Mouse (Mus musculus): ENCODE measurements around the gene Gm5089.
"Not testable (repeated sequence)": the region's sequence is repeated elsewhere in the genome, so short reads cannot be mapped to it uniquely, and the experiment has no call there.

The Gm5089 gene

DNA sequence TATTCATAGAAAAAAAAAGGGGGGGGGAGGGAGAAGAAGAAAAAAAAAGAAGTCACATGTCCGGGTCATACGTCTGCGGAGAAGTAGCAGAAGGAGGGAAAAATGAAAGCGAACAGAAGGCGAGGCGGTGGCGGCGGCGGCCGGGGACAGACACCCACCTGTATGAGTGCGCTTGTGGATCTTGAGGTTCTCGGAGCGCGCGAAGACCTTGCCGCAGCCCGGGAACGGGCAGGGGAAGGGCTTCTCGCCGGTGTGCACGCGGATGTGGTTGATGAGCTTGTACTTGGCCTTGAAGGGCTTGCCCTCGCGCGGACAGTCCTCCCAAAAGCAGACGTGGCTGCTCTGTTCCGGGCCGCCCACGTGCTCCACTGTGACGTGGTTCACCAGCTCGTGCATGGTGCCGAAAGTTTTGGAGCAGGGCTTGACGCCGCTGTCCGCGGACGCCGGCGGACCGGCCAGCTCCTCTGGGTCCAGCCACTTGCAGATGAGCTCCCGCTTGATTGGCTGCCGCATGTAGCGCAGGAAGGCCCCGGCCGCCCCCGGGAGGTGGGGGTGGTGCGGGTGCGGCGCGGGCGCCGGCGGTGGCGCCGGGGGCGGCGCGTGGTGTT lies 12.9 kb upstream of the Gm5089 start:
- DNase-seq (ENCODE audit: low read depth, low spot score) = peak; percentile 57

DNA sequence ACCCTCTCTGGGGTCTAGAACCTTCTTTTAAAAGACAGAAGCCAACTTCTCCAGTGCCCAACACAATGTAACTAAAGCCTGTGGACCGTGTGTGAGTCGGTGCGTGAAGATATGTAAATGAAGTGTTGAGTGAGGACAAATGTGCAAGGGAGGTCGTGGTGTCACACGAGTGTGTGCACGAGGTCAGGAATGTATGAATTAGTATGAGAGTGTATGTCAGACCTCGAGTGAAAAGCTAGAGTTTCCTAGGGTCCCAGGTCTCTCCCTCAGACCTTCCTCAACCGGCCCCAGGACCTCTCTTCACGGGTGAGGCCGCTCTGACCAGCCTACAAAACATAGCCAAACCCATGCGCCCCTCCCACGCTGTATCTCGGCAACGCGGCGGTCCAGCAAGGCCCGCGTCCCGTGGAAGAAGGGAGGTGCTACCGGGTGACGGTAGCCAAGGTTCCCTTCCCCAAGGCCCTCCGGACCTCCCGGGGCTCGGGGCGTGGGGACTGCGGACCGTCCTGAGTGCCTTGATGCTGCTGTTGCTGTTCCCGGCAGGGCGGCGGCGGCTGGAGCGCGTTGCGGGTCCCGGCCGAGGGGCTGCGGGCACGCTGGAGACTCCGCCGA lies 12.3 kb upstream of the Gm5089 start:
- peak; percentile 51 for DNase-seq (ENCODE audit: low read depth, low spot score)

DNA sequence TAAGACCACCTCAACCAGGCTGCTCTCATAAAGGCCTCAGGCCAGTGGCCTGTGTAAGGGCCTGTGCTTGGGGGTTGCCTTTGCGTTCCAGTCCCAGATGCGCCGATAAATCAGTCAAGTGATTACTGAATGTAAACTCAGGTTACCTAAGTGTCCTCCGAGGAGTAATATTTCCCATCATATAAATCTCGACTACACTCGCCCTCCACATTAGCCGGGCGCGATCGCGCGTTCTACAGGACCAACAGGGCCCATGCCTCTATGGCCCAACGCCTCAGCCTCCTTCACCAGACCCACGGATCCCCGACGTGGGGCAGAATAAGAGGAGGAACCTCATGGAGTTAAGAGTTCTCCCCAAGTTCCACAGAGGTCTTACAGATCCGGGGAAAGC lies 11.8 kb upstream of the Gm5089 start:
- DNase-seq (ENCODE audit: low read depth, low spot score) = peak; percentile 24

DNA sequence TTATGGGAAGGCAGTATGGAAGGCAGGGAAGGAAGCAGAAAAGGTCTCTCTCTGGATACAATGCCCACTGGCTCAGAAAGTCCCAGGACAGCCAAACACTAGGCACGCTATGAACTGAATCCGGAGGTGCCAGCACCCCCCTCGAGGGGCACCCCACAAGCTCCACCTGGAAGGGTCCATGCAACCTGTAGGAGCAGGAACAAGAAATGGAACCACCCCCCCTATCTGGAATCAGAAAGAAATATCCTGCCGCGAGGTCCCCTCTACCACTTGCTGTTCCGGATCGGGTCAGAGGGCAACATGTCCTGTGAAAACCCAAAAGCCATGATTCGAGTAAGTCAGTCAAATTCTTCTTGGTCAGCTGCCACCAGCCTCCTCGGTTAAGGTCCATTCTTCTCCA lies 11.1 kb upstream of the Gm5089 start:
- no peak for DNase-seq (ENCODE audit: low read depth, low spot score)

DNA sequence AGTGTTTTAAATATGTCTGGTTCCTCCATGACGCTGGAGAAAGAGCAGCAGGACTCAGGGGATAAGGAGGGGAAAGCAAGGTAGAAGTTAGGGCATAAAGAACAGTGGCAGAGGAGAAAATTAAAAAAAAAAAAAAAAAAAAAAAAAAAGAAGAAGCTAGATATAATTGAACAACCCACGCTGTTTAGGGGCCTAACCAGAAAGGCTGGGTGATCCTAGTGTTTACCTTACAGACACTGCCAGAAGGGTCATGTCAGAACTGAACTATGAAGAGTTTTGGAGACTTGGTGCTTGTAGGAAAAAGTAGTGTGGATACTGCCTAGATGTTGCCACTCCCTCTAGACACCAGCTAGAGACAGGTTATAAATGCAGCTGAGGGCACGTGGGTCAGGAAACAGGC lies 10.6 kb upstream of the Gm5089 start:
- DNase-seq (ENCODE audit: low read depth, low spot score) = no peak

DNA sequence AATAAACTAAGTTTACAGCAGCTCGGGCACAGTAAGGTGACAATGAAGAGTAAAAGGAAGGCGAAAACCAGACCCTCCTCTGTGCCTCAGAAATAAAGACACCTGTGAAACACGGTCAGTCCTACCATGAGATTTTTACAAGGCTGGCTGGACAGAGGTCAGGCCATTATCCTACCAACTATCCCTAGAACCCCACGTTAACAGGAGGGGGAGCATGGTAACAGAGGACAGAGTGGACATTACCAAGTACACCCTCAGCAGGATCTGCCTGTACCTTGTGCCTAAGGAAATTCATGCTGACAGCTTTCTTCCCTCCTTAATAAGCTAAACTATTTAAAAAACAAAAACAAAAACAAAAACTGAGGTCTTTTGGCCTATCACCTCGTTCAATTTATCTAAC lies 9.3 kb upstream of the Gm5089 start:
- DNase-seq (ENCODE audit: low read depth, low spot score) = no peak

DNA sequence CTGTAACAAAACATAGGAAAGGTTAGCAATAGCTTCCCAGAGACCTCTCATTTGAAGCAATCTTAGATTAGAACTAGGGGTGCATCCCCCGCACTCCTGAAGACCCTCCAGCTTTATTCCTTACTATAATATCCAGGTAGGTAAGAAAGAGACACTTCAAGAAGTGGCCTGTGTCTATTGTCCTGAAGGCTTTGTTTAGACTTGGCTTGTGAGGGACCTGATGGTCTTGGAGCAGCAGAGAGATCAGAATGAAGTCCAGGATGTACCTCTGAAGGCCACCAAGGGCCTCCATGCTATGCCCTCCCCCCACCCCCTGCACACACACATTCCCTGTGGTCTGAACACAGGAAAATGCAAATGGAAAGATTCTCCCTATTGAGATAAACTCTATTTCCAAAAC lies 8.9 kb upstream of the Gm5089 start:
- no peak for DNase-seq (ENCODE audit: low read depth, low spot score)

DNA sequence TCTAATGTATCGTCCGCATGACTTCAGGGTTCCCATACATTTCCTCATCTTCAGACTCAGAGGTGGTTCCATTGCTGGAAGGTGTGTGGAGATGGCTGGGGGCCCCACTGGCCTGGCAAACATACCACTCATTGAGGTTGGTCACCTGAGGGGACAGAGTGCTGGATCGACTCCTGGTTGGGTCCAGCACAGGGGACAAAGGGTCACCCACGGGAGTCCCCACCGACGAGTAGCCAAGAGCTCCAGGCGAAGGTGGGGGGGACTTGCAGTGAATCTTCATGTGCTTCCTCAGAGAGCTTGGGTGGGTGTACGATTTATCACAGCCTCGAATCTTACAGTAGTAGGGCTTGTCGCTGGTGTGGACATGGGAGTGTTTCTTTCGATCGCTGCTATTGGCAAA lies 8.4 kb upstream of the Gm5089 start:
- DNase-seq (ENCODE audit: low read depth, low spot score) = not testable (repeated sequence)

DNA sequence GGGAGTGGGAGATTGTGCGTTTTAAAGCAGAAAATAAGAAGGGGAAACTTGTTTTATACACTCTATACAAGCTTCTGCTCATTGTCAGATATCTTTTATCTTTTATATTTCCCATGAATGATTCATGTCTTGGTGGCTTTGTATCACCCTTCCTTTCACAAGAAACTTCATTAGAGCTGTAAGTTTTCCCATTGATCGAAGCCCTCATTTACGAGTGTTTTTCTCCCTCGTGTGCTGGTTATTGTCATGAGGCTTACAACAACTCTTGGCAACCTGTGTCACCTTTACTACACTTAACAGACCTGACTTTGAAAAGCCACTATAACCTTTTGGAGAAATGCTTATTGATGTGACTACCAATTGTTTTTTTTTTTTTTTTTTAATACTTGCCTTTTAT lies 4.6 kb upstream of the Gm5089 start:
- DNase-seq (ENCODE audit: low read depth, low spot score) = no peak

DNA sequence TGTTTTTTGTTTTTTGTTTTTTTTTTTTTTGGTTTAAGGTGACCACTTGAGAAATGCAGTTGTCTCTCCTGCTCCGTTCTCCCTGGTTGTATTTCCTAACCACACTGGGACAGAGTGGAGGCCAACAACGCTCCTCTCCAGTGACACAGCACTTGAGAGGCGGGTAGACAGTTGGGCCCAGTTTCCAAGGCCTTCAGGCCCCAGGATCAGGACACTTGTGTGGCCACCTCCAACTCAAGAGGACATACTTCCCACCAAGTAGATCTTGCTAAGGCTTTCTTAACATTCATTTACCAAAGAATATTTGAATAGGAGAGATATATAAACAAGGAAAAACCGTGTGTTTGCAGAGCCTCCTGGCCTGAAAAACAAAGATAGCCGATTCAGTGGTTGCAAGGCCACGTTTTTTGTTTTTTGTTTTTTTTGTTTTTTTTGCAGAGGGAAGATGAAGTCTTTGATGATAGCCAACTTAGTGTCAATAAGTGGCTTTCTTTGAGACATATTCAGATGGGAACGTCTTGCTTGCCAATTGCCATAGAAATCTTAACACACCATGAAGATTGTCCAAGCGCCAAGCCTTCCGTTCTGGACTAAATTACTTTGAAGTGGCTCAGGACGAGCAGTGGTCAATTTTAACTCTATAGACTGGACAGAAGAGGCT lies 4.1 kb upstream of the Gm5089 start:
- no peak for DNase-seq (ENCODE audit: low read depth, low spot score)

DNA sequence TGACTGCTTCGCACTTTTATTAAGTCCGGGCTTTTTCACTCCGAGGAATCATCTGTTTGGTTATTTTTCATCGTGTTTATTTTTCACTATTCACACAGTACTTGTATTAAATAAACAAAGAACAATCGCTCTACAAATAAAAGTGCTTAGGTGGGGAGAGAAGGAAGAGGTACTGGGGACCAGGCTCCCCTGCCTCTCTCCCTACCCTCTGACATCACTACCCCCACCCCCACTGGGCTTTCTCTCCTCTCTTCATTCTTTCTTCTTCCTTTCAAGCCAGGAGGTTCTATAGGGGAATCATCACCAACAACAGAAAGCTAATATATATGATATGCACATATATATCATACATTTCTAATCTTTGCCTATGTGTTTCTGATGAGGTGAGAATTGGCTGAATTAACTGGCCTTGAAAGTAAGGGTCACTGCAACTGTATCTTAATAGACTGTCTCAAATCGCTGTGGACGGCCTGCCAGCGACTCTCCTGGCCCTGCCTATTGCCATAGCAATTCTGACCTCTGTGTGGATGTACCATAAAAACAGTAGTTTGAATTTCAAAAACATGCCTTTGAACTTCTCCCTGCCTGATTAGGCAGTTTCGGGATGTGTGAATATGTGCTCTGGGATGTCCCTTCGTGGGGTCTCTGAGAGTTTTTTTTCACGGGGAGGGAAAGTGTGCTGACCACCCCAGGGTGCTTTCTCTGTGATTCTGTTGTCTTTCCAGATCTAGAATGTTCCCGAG lies 3.3 kb upstream of the Gm5089 start:
- DNase-seq (ENCODE audit: low read depth, low spot score) = no peak

DNA sequence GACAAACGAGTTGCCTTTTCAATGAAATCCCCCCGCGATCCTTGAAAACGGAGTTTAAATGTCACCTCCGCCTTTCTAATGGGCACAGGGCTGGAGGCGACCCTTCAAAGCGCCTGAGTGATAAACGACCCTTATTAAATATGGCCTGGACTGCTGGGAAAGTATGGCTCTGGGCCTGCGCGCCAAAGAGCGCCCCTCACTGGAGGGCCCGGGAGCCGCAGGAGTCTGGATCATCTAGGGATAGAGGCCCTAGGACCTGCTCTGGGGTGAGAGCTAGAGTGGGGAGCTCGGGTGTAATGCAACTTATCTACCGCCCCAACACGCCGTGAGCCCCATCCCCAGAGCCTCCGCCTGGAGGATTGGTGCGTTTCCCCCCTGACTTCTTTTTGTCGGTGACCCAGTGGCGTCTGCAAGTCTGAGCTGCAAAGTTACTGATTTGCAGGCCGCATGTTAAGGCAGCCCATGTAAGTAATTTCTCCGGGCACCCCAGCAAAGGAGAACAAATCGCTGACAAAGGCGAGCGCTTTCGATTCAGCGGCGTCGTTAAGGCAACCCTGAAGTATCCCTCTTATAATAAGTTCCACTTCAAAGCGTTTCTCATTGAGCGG lies 2.6 kb upstream of the Gm5089 start:
- peak; percentile 62 for DNase-seq (ENCODE audit: low read depth, low spot score)

DNA sequence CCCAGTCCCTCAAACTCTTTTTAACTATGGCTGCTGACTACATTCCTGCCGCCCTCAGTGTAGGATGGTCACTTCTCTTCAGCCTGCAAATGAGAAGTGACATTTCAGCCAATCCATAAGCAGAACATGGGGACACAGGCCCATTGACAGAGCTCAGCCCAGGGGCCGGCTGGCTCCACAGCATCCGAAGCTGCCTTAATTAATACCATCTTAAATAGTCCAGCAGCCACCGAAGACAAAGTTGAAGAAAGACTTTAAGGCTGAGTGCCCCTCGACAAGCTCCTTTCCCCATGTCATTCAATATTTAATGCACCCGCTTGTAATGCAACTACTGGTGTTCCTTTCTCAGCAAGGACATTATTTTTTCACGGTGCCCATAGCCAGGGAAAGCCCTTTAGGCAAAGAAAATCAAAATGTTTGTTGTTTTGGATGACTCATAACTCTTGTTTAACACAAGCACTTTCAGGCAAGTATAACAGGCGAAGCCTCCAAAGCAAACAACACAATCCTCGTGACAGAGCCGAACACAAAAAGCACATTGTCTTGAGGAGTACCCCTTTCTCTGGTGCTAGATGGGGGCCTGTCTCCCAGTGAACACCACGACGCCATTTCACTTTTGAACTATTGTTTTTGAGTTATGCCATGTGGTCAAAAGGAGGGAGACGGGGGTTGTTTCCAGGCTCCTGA lies 1.9 kb upstream of the Gm5089 start:
- no peak for DNase-seq (ENCODE audit: low read depth, low spot score)

DNA sequence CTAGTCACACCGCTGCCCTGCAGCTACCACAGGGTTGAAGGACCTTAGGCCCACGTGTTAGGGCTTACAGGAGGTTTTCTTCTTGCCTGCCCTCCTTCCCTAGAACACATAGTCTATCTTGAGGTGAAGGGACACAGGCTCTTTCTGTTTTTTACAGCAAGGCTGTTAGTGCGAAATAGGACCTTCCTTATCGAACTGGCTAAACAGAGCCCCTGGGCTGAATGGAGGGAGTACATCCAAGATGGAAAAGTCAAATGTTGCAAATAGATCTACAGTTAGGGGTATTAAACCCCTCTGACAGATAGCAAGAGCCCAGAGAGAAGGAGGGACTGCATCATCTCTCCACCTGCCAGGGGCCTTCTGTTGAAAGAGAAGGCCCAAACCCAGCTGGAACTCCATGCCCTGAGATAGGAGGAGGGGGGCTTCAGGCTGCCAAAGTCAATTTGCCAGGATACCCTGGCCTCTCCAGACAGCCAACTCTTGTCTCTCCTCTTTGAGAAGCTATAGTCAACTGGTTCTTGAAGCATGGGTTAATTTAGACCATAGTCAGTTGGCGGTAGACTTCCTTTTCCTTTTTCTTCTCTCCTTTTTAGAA lies 733 bp upstream of the Gm5089 start:
- no peak for DNase-seq (ENCODE audit: low read depth, low spot score)

DNA sequence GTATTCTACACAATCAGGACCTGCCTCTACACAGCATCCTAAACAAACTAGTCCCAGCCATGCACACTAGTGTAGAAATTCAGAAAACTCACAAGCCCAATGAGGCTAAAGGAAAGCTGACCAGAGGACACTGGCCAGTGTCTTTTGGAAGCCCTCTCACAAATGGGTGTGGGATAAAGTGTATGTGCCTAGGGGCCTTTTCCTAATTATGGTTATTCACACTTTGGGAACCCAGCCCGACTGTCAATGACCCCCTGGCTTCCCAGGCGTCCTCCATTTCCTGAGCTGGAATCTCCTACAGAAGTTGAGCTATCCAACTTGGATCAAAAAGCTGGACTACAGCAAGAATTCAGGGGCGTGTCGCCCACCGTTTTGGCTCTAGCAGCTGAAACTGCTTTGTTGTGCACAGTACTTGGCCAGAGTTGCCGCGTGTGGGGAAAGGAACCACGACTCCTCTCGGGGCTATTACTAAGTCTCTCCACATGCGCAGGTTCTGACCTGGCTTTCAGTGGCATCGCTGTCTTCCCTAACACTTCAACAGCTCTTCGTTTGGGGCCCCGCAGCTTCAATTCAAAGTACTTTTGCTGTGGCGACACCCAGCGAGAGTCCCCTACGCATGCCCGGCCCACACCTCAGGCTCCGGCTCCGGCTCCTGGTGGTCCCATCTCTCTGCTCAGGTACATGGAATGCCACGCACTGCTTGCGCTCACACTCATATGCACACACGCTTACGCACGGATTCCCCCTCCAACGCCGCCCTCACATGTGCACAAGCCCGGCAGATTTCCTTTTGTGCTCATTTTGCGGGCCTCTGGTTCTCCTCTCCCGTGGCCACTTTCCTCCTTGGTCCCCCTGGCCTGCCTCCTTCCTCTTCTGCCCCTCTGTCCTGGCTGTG lies 1.1 kb downstream of the Gm5089 start:
- peak; percentile 71 for DNase-seq (ENCODE audit: low read depth, low spot score)

DNA sequence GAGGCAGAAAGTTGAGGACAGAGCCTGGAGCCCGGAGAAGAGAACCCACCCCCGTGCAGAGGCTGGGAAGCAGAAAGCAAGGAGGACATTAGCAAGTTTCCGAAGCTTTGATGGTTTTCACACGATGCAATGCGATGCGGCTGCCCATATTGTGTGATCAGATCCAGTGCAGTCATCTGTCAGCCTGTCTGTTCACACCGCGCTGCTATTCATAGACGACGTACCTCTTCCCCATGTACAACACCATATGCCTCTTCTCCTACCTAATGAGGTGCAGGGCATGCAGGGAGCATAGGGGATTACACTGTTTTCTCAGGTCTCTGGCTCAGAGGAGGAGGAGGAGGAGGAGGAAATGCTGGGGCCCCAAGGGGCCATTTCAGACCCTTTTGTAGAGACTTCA lies 14.1 kb downstream of the Gm5089 start:
- DNase-seq (ENCODE audit: low read depth, low spot score) = no peak

DNA sequence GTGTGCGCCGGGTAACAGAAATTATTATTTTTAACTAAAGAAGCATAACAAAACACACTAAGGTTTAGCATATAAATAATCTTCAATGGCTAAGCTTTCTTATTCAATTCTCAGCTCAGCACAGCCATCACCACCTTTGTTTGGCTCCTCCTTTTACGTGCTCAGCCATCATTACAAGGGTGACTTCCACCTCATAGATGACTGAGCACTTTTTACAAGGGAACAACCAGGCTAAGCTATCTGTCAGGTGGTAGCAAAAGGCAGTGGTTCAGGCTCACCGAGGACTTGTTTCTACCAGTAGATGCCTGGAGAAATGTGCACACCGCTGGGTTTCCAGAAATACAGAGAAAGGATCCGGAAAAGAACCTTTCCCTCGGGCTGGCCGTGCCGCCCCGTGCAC lies 16.9 kb downstream of the Gm5089 start:
- DNase-seq (ENCODE audit: low read depth, low spot score) = peak; percentile 88

DNA sequence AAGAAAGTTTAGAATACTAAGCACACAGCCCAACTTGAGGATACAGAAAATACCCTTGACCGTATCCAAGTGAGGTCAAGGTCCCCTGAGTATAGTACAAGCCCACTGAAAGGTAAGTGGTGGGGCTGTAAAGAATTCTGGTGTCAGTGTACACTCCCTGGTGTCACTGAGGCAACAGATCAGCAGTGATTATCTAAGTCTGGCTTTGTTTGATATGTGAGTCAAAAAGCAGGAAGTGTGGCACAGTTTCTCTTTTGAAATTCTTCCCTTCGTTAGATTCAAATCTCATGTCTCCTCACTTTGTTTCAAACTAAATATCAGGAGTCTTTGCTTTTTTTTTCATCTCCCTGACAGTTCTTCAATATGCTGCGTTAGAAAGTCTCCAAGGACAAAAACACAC lies 18.4 kb downstream of the Gm5089 start:
- DNase-seq (ENCODE audit: low read depth, low spot score) = peak; percentile 50

DNA sequence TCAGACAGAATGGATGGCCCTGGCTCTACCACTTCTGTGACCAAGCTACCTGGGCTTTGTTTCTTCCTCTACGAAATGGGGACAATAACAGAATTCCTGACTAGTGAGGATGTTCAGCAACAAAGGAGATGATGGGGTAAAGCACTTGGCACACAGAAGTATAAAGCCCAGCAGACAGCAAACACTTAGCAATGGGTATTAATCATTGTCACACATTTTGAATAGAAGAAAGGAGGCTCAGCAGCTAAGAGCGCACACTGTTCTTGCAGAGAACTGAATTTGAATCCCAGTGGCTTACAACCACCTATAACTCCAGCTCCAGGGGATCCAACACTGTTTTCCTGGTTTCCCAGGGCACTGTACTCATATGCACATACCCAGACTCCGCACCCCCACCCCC lies 23.3 kb downstream of the Gm5089 start:
- no peak for DNase-seq (ENCODE audit: low read depth, low spot score)

DNA sequence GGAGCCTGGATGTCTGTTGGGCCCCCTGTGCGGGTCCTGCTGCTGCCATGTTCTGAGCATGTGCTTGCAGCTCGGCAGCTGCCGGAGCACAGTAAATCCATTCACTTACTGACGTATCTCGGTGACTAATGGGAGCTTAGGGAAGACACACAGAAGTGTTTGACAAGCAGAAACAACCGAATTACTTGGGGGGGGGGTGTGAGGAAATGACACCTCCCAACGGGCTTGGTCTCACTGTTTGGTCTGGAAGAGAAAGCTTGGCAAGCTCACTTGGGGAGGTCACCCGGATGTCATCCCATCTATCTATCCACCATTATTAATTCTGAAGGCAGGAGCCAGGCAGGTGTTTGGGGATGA lies 23.7 kb downstream of the Gm5089 start:
- no peak for DNase-seq (ENCODE audit: low read depth, low spot score)

Data from ZHBTc4 (cell line).